Mouse (Mus musculus) kidney, adult 2 months (tissue): Measurements from ENCODE around the gene Styx.

Source experiments
- CTCF ChIP-seq: fragments of 200-500 bp; conservative IDR thresholded peaks from 2 replicates; pipeline ENCODE4 v1.5.1; 2011; ENCODE audit warnings: low read depth, mild to moderate bottlenecking, control low read depth, low read length, moderate library complexity, mixed read lengths; ENCODE audit not compliant: insufficient read depth, insufficient read length
- POLR2A ChIP-seq: fragments of 200-500 bp; IDR thresholded peaks from one replicate; pipeline ENCODE4 v1.6.1; 2011; ENCODE audit warnings: low read depth, low read length, control low read depth

DNA sequence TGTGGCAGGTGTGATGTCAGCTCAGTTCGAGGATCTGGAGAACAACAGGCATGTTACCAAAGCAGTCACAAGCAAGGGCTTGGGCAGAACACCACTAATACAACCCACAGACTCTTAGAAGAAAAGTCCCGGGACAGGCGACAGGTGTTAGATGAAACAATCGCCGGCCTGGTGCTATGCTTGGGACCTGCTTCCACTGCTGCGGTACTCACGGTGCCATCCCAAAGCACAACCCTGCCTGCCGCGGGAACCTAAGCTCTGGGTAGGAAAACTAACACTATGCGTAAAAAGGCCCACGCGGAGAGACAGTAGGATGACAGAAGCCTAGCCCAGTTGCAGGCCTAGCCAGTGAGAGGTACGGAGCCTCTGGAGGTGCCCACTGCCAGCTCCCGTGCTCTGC lies 40.8 kb upstream of the Styx start:
- TF ChIP-seq CTCF = no peak
- no peak for TF ChIP-seq POLR2A
